Mouse (Mus musculus): Measurements from ENCODE around the gene Gtf2h3. TPM values are rescaled to one million over a fixed set of nuclear protein-coding genes. Genes with fewer than 3 reads are reported as not detected.
A peak's percentile ranks its signal among the peaks of the same experiment; 100 is the strongest.
"Not testable (repeated sequence)": the region's sequence is repeated elsewhere in the genome, so short reads cannot be mapped to it uniquely, and the experiment has no call there.

Gtf2h3 gene
- 10 to 100 TPM; 14.9 to 15.0 TPM for total RNA-seq (2021)
- long read RNA-seq, experiment 1, transcript Gtf2h3-201 (13 exons, 2,672 nt): major isoform, 22 of 23 reads
- long read RNA-seq, experiment 1, partial matches to known transcripts: 0 of 23 reads
- long read RNA-seq, experiment 1, other reads (novel, unspliced or antisense): 1 of 23 reads
- long read RNA-seq, experiment 2, transcript Gtf2h3-201 (13 exons, 2,672 nt): major isoform, 25 of 33 reads
- long read RNA-seq, experiment 2, partial matches to known transcripts: 3 of 33 reads
- long read RNA-seq, experiment 2, other reads (novel, unspliced or antisense): 5 of 33 reads

GRCm38 (mm10) chr5:124578633-124579317 is at the start of gene Gtf2h3, which contains the start of gene Eif2b1:
Gtf2h3 (plus strand) TSS chr5:124579140.
Eif2b1 (minus strand) TSS chr5:124579131.
- peak; percentile 93 for DNase-seq
- intact Hi-C loops (cut with DNase I; ENCODE audit: low total_unique reads): no loop called here

GRCm38 (mm10) chr5:124529191-124529651 is 49.7 kb upstream of the Gtf2h3 start:
- intact Hi-C loops (cut with DNase I; ENCODE audit: low total_unique reads): no loop called here
- no peak for DNase-seq

- intact Hi-C loops (cut with DNase I; ENCODE audit: low total_unique reads): no loop called here
- no peak for DNase-seq
These were observed 49.2 kb upstream of the Gtf2h3 start for GRCm38 (mm10) chr5:124529697-124530096.

- DNase-seq: peak; percentile 89
- intact Hi-C loops (cut with DNase I; ENCODE audit: low total_unique reads): no loop called here
These were observed 48.0 kb upstream of the Gtf2h3 start, which contains the start of gene Rilpl1 for GRCm38 (mm10) chr5:124530655-124531582. Rilpl1 (minus strand) TSS chr5:124531391.

- DNase-seq: no peak
- intact Hi-C loops (cut with DNase I; ENCODE audit: low total_unique reads): no loop called here
These were observed 47.4 kb upstream of the Gtf2h3 start for GRCm38 (mm10) chr5:124531583-124531930.

- DNase-seq: no peak
- intact Hi-C loops (cut with DNase I; ENCODE audit: low total_unique reads): no loop called here
These were observed 46.5 kb upstream of the Gtf2h3 start for GRCm38 (mm10) chr5:124532451-124532850.

- no peak for DNase-seq
- intact Hi-C loops (cut with DNase I; ENCODE audit: low total_unique reads): loop anchor here (5.0 kb wide), 1 partner anchor 98 kb away; the partner anchor contains the start of gene Kmt5a
These were observed 43.9 kb upstream of the Gtf2h3 start for GRCm38 (mm10) chr5:124535016-124535415.

GRCm38 (mm10) chr5:124536776-124537175 is 42.2 kb upstream of the Gtf2h3 start:
- peak; percentile 47 for DNase-seq
- intact Hi-C loops (cut with DNase I; ENCODE audit: low total_unique reads): loop anchor here (5.0 kb wide), 1 partner anchor 99 kb away; the partner anchor contains the start of gene Kmt5a

GRCm38 (mm10) chr5:124538813-124539792 is 39.8 kb upstream of the Gtf2h3 start:
- no peak for DNase-seq

GRCm38 (mm10) chr5:124539905-124540304 is 39.0 kb upstream of the Gtf2h3 start:
- intact Hi-C loops (cut with DNase I; ENCODE audit: low total_unique reads): loop anchor here (5.0 kb wide), 2 partner anchors 103 to 113 kb away; partner anchors contain the start of genes Kmt5a and Sbno1
- DNase-seq: no peak

More at GRCm38 (mm10) chr5:124538813-124539792, 39.8 kb upstream of the Gtf2h3 start:
- intact Hi-C loops (cut with DNase I; ENCODE audit: low total_unique reads): loop anchor here (5.0 kb wide), 1 partner anchor 102 kb away; the partner anchor contains the start of gene Kmt5a

GRCm38 (mm10) chr5:124540383-124540786 is 38.6 kb upstream of the Gtf2h3 start, which contains the start of gene Tmed2:
Tmed2 (plus strand) TSS chr5:124540695.
- peak; percentile 96 for DNase-seq
- intact Hi-C loops (cut with DNase I; ENCODE audit: low total_unique reads): loop anchor here (5.0 kb wide), 1 partner anchor 113 kb away; the partner anchor contains the start of gene Sbno1

- peak; percentile 83 for DNase-seq
These were observed 37.9 kb upstream of the Gtf2h3 start for GRCm38 (mm10) chr5:124540905-124541601.

GRCm38 (mm10) chr5:124541602-124541973 is 37.4 kb upstream of the Gtf2h3 start:
- intact Hi-C loops (cut with DNase I; ENCODE audit: low total_unique reads): loop anchor here (5.0 kb wide), 1 partner anchor 114 kb away; the partner anchor contains the start of gene Sbno1
- no peak for DNase-seq

More at GRCm38 (mm10) chr5:124540905-124541601, 37.9 kb upstream of the Gtf2h3 start:
- intact Hi-C loops (cut with DNase I; ENCODE audit: low total_unique reads): loop anchor here (5.0 kb wide), 1 partner anchor 114 kb away; the partner anchor contains the start of gene Sbno1

- not testable (repeated sequence) for DNase-seq
- intact Hi-C loops (cut with DNase I; ENCODE audit: low total_unique reads): loop anchor here (5.0 kb wide), 1 partner anchor 118 kb away; no protein-coding TSS in a partner anchor
These were observed 28.2 kb upstream of the Gtf2h3 start for GRCm38 (mm10) chr5:124550737-124551136.

- intact Hi-C loops (cut with DNase I; ENCODE audit: low total_unique reads): loop anchor here (5.0 kb wide), 1 partner anchor 119 kb away; no protein-coding TSS in a partner anchor
These were observed 27.4 kb upstream of the Gtf2h3 start for GRCm38 (mm10) chr5:124551349-124552093.

GRCm38 (mm10) chr5:124552094-124552472 is 26.9 kb upstream of the Gtf2h3 start:
- no peak for DNase-seq
- intact Hi-C loops (cut with DNase I; ENCODE audit: low total_unique reads): loop anchor here (5.0 kb wide), 1 partner anchor 120 kb away; no protein-coding TSS in a partner anchor

More at GRCm38 (mm10) chr5:124551349-124552093, 27.4 kb upstream of the Gtf2h3 start:
- not testable (repeated sequence) for DNase-seq
